Mouse (Mus musculus) stomach, postnatal 0 days (tissue): ENCODE measurements at regions not wholly inside any gene's neighbourhood (a gene's known extent, or its start where the extent isn't known, plus 50 kb on each side); places are given as distances from the start of the nearest gene placed in this dataset.

ENCODE experiments used
- CTCF ChIP-seq: IDR thresholded peaks from 2 replicates; pipeline ENCODE4 v1.5.1; 2016; ENCODE audit warnings: antibody characterized with exemption, low read depth, mild to moderate bottlenecking, moderate library complexity
- EP300 ChIP-seq: optimal IDR thresholded peaks from 2 replicates; pipeline ENCODE3; 2016; ENCODE audit warnings: antibody characterized with exemption

- TF ChIP-seq CTCF = no peak
- no peak for TF ChIP-seq EP300
Measured at GRCm38 (mm10) chr6:116960641-116961040, 207.7 kb upstream of the Cxcl12 start.
